Mouse (Mus musculus): Measurements from ENCODE around the gene Bco2.

GRCm38 (mm10) chr9:50567372-50567771, 12.4 kb upstream of the Bco2 start:
- TF ChIP-seq POLR2A (IDR thresholded peaks at IDR 0.05; ENCODE audit: borderline replicate concordance, extremely low read depth, low read depth, low read length) = no peak
- TF ChIP-seq CTCF (IDR thresholded peaks at IDR 0.05; ENCODE audit: insufficient read depth, low read length) = no peak
